Comparison of ENCODE assay signal across 17 mouse cellular contexts in the genomic region with DNA sequence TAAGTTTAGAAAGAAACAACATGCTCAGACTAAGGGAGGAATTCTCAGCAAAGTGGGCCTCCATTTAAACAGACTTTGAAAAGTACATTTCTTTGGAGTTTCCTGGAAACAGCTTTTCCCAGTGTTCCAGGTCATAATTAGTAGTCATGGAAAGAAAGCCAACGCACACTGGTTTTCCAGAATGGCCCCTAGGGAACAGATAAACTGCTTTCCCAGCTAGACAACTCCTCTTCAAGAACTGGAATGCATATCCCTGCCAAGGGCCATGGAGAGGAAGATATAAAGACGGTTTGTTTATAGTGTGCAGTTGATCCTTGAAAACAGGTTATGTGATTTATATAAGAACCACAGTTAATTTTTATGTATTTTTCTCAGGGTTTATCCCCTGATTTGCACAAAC.
DNase-seq lines count a peak whose midpoint lies in the region; ATAC-seq and TF ChIP-seq lines count a peak whose summit lies in the region.
"Had no signal": no experiment of that assay in that cellular context is flagged by ENCODE, and none has a peak within 500 bp of the region (broad histone marks: within the 10 kb centered on the region; RNA-seq: fewer than 3 reads in every experiment).

No protein-coding gene starts in this region.

- 40% methylated on average over 2 of the region's 2 CpGs for WGBS in kidney, postnatal 0 days
- WGBS in heart, postnatal 0 days: 24% methylated on average over 2 of the region's 2 CpGs

- no peak overlapping the region for H3K27ac ChIP-seq in kidney, postnatal 0 days
- peak overlapping the region; percentile 46 for H3K27ac ChIP-seq in heart, postnatal 0 days (ENCODE audit: low read depth)
- H3K27ac ChIP-seq: lung, embryonic 15.5 days; neural tube, embryonic 12.5 days had no signal

- TF ChIP-seq EP300 in heart, postnatal 0 days (IDR thresholded peaks at IDR 0.05; ENCODE audit: low read depth): no peak

- no peak overlapping the region for H3K9ac ChIP-seq in kidney, postnatal 0 days (ENCODE audit: low read depth, low read length)
- no peak overlapping the region for H3K9ac ChIP-seq in heart, postnatal 0 days (replicated peaks; ENCODE audit: low read depth, low read length)
- H3K9ac ChIP-seq: lung, embryonic 15.5 days; neural tube, embryonic 12.5 days had no signal

- H3K4me1 ChIP-seq in kidney, postnatal 0 days (replicated peaks; ENCODE audit: insufficient read depth, low read length): no peaks in the 10 kb centered on the region
- H3K4me1 ChIP-seq in heart, postnatal 0 days (ENCODE audit: control insufficient read depth, insufficient read depth): no peaks in the 10 kb centered on the region; the same call in 1 of the 2 replicates
- H3K4me1 ChIP-seq: lung, embryonic 15.5 days; neural tube, embryonic 12.5 days had no signal

- H3K27me3 ChIP-seq in kidney, postnatal 0 days (ENCODE audit: insufficient read depth, low read length): no peaks in the 10 kb centered on the region
- H3K27me3 ChIP-seq in heart, postnatal 0 days (ENCODE audit: control insufficient read depth, insufficient read depth, low read length): no peaks in the 10 kb centered on the region
- H3K27me3 ChIP-seq: lung, embryonic 15.5 days; neural tube, embryonic 12.5 days had no signal

- H3K4me2 ChIP-seq in kidney, postnatal 0 days (ENCODE audit: low read length): no peak overlapping the region
- no peak overlapping the region; the same call in 1 of the 2 replicates for H3K4me2 ChIP-seq in heart, postnatal 0 days (ENCODE audit: low read depth, low read length)
- H3K4me2 ChIP-seq: lung, embryonic 15.5 days; midbrain, embryonic 11.5 days; neural tube, embryonic 12.5 days had no signal

- intact Hi-C loops in gastrocnemius, postnatal 36 days (cut with DNase I): no loop called here

- TF ChIP-seq CTCF in kidney, postnatal 0 days (IDR thresholded peaks at IDR 0.05; ENCODE audit: low read depth): no peak
- no peak for TF ChIP-seq CTCF in heart, postnatal 0 days (IDR thresholded peaks at IDR 0.05; ENCODE audit: low read depth)

- peak; percentile 3 for DNase-seq in gastrocnemius, adult 18-20 months (ENCODE audit: low spot score)
- no peak for DNase-seq in gastrocnemius, postnatal 36 days
- peak; percentile 78 for DNase-seq in kidney, postnatal 0 days (ENCODE audit: low spot score)
- no peak for DNase-seq in kidney, adult 18-20 months
- DNase-seq in NIH3T3 (ENCODE audit: low read depth): peak; percentile 3
- peak; percentile 35 for DNase-seq in heart, postnatal 0 days (ENCODE audit: low spot score)
- no peak for DNase-seq in left cerebral cortex, adult 11 months (ENCODE audit: low spot score)
- no peak for DNase-seq in right cerebral cortex, postnatal 10 days (ENCODE audit: low spot score in 2 of 2)
- DNase-seq: B cell, adult 2 months; cerebellum, postnatal 36 days; retina, postnatal 1 day; thymus, postnatal 14 days had no signal

- no peak for ATAC-seq in kidney, postnatal 0 days (replicated peaks; ENCODE audit: low FRiP score, low read depth)
- 0 out of 2 replicates have a peak, but pooled peaks have one; percentile 27 for ATAC-seq in heart, postnatal 0 days (ENCODE audit: insufficient read depth, low read depth)
- ATAC-seq: activated CD4-positive, CD25-positive, alpha-beta regulatory T cell, adult 4 months had no signal

- H3K9me3 ChIP-seq in kidney, postnatal 0 days (replicated peaks; ENCODE audit: low read length): no peaks in the 10 kb centered on the region
- H3K9me3 ChIP-seq in heart, postnatal 0 days (replicated peaks; ENCODE audit: control insufficient read depth, low read length): no peaks in the 10 kb centered on the region
- H3K9me3 ChIP-seq: lung, embryonic 15.5 days; neural tube, embryonic 12.5 days had no signal

- H3K36me3 ChIP-seq in kidney, postnatal 0 days (ENCODE audit: insufficient read depth, low read length): no peaks in the 10 kb centered on the region
- no peaks in the 10 kb centered on the region for H3K36me3 ChIP-seq in heart, postnatal 0 days (replicated peaks; ENCODE audit: control insufficient read depth, insufficient read depth, low read length)
- H3K36me3 ChIP-seq: G1E; lung, embryonic 15.5 days; neural tube, embryonic 12.5 days had no signal

- no peak overlapping the region for H3K4me3 ChIP-seq in kidney, postnatal 0 days (replicated peaks; ENCODE audit: low read depth, low read length)
- H3K4me3 ChIP-seq in heart, postnatal 0 days (ENCODE audit: low read depth, low read length): no peak overlapping the region
- H3K4me3 ChIP-seq: lung, embryonic 15.5 days; neural tube, embryonic 12.5 days had no signal

Comparison
In these comparisons a context has a peak if more than half of its experiments do, and no peak if none do; other contexts are left out.
1. DNase-seq: peak in gastrocnemius, adult 18-20 months (single experiment), kidney, postnatal 0 days (single experiment), NIH3T3 (single experiment) and heart, postnatal 0 days (single experiment); none in gastrocnemius, postnatal 36 days (0 of 2), kidney, adult 18-20 months (single experiment), left cerebral cortex, adult 11 months (single experiment) and right cerebral cortex, postnatal 10 days (0 of 2).